In the genomic region with DNA sequence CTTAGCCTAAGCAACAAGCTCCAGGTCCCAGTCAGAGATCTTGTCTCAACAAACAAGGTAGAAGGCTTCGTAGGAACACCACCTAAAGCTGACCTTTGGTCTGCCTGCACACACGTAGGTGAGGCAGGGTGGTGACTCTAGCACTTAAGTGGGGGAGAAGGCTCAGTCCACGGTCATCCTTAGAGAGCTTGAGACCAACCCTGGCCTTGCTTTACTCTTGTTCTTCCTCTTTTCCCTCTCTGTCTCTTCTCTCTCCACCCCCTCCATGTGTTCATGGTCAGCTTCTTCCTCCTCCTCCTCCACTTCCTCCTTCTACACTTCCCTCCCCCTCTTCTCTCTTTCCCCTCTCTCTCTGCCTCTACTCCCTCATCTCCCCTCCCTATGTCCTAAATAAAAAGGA, we compare ENCODE assay signal across 19 mouse cellular contexts.
DNase-seq lines count a peak whose midpoint lies in the region; ATAC-seq and TF ChIP-seq lines count a peak whose summit lies in the region.
"Had no signal": no experiment of that assay in that cellular context is flagged by ENCODE, and none has a peak within 500 bp of the region (broad histone marks: within the 10 kb centered on the region; RNA-seq: fewer than 3 reads in every experiment).

No protein-coding gene starts in this region.

- WGBS in kidney, embryonic 16.5 days: 85% methylated on average over 3 of the region's 3 CpGs
- WGBS in bone marrow, adult 2 months: 25% methylated on average over 3 of the region's 3 CpGs

- H3K27me3 ChIP-seq in kidney, embryonic 16.5 days (ENCODE audit: insufficient read depth, low read length): no peaks in the 10 kb centered on the region
- H3K27me3 ChIP-seq: embryonic facial prominence, embryonic 12.5 days; heart, embryonic 13.5 days; kidney, embryonic 15.5 days; limb, embryonic 12.5 days; liver, embryonic 15.5 days; midbrain, embryonic 13.5 days; stomach, embryonic 15.5 days had no signal

- H3K4me1 ChIP-seq in kidney, embryonic 16.5 days (ENCODE audit: insufficient read depth, low read length): peaks cover 14% of the 10 kb centered on the region
- peaks cover 8% of the 10 kb centered on the region; the same call in 1 of the 2 replicates for H3K4me1 ChIP-seq in bone marrow, adult 2 months (ENCODE audit: control insufficient read depth, insufficient read depth, low read length)

- peak; percentile 19; the same call in 1 of the 2 replicates for ATAC-seq in kidney, embryonic 16.5 days (ENCODE audit: low FRiP score, low TSS enrichment)
- ATAC-seq in megakaryocyte, adult 5-6 weeks (ENCODE audit: poor library complexity, severe bottlenecking): peak; percentile 92
- ATAC-seq: forebrain, embryonic 16.5 days; midbrain, embryonic 13.5 days had no signal

- H3K4me3 ChIP-seq in kidney, embryonic 16.5 days (ENCODE audit: low read length): no peak overlapping the region
- no peak overlapping the region for H3K4me3 ChIP-seq in bone marrow, adult 2 months (replicated peaks; ENCODE audit: control insufficient read depth, low read depth, low read length)
- H3K4me3 ChIP-seq: embryonic facial prominence, embryonic 12.5 days; heart, embryonic 13.5 days; hindbrain, embryonic 10.5 days; kidney, embryonic 15.5 days; limb, embryonic 12.5 days; liver, embryonic 15.5 days; midbrain, embryonic 13.5 days; stomach, embryonic 15.5 days had no signal

- H3K27ac ChIP-seq in kidney, embryonic 16.5 days (ENCODE audit: low read length): no peak overlapping the region
- peak overlapping the region; percentile 46 for H3K27ac ChIP-seq in bone marrow, adult 2 months (ENCODE audit: control insufficient read depth, insufficient read depth, low read depth, low read length, poor library complexity)
- H3K27ac ChIP-seq: embryonic facial prominence, embryonic 12.5 days; heart, embryonic 13.5 days; hindbrain, embryonic 10.5 days; kidney, embryonic 15.5 days; limb, embryonic 12.5 days; liver, embryonic 15.5 days; midbrain, embryonic 13.5 days; stomach, embryonic 15.5 days had no signal

- H3K9ac ChIP-seq in kidney, embryonic 16.5 days (replicated peaks; ENCODE audit: low read length): no peak overlapping the region
- H3K9ac ChIP-seq: embryonic facial prominence, embryonic 12.5 days; heart, embryonic 13.5 days; kidney, embryonic 15.5 days; limb, embryonic 12.5 days; liver, embryonic 15.5 days; midbrain, embryonic 13.5 days; stomach, embryonic 15.5 days had no signal

- H3K9me3 ChIP-seq in kidney, embryonic 16.5 days (ENCODE audit: low read length): no peaks in the 10 kb centered on the region
- H3K9me3 ChIP-seq: embryonic facial prominence, embryonic 12.5 days; heart, embryonic 13.5 days; hindbrain, embryonic 10.5 days; kidney, embryonic 15.5 days; limb, embryonic 12.5 days; liver, embryonic 15.5 days; midbrain, embryonic 13.5 days; stomach, embryonic 15.5 days had no signal

- DNase-seq in kidney, adult 8-10 months: no peak
- peak; percentile 58 for DNase-seq in yolk sac, embryonic 10.5 days (ENCODE audit: low spot score)
- no peak for DNase-seq in layer of hippocampus, postnatal 36 days
- DNase-seq in cerebellum, adult 9-11 months: no peak
- DNase-seq: B cell, adult 2 months; cerebellum, adult 11 months; lung, postnatal 36 days had no signal

- H3K36me3 ChIP-seq in kidney, embryonic 16.5 days (ENCODE audit: insufficient read depth, low read length): no peaks in the 10 kb centered on the region
- H3K36me3 ChIP-seq: embryonic facial prominence, embryonic 12.5 days; heart, embryonic 13.5 days; kidney, embryonic 15.5 days; liver, embryonic 15.5 days; midbrain, embryonic 13.5 days; stomach, embryonic 15.5 days had no signal

- TF ChIP-seq POLR2A in bone marrow, adult 2 months (IDR thresholded peaks at IDR 0.05; ENCODE audit: borderline replicate concordance, control insufficient read depth, low read depth, low read length): no peak

- TF ChIP-seq CTCF in bone marrow, adult 2 months (IDR thresholded peaks at IDR 0.05; ENCODE audit: control insufficient read depth, insufficient read depth, low read length): no peak

- H3K4me2 ChIP-seq in kidney, embryonic 16.5 days (replicated peaks; ENCODE audit: low read depth, low read length): no peak overlapping the region
- H3K4me2 ChIP-seq: embryonic facial prominence, embryonic 12.5 days; heart, embryonic 13.5 days; kidney, embryonic 15.5 days; limb, embryonic 12.5 days; liver, embryonic 15.5 days; midbrain, embryonic 13.5 days; stomach, embryonic 15.5 days had no signal
